Mouse (Mus musculus) urinary bladder, postnatal 36 days (tissue): ENCODE results near the gene Abce1.
A peak's percentile ranks its signal among the peaks of the same experiment; 100 is the strongest.

Experiments
- DNase-seq, 2 experiments: peaks; one replicate each; pipeline ENCODE4 v3.0.0; 2022; ENCODE audit warnings: low spot score in 2 of 2, mixed read lengths in 1 of 2

The Abce1 gene

DNA sequence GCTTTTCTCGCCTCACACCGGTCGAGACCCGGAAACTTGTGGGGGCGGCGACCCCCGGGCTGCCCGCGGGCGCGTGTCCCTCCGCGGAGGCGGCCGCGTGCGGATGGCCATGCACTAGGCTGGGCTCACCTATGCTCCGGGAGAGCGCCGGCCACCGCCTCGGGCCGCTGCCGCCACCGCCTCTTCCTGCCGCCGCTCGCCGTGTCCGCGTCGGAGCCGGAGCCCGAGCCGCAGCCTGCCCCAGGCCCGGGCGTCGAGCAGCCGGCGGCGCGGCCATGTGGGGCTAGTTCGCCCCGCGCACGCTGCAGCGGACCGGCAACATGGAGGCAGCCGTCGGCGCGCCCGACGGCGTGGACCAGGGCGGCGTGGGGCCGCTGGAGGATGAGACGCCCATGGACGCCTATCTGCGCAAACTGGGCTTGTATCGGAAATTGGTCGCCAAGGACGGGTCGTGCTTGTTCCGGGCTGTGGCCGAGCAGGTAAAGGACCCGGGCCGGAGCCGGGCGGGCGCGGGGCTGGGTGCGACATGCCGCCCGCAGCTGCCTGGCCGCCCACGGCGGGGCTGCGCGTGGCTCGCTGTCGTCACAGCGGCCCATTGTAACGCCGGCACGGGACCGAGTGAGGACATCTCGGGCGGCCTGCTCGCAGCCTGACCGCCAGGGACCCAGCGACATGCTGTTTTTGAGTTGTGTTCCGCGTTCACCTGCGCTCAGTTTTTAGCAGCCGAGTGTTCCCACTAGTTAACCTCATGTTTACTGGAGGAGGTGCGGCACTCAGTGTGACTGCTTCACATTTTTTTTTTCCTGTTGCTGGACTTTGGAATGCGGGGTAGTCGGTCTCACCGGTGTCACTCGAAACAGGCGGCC is 71.7 kb downstream of the Abce1 start, which contains the start of gene Otud4:
Gene Otud4, plus strand, starts transcription at position 33 of the 866 bp plus-strand sequence.
- peak; percentile 35 to 37 for DNase-seq

DNA sequence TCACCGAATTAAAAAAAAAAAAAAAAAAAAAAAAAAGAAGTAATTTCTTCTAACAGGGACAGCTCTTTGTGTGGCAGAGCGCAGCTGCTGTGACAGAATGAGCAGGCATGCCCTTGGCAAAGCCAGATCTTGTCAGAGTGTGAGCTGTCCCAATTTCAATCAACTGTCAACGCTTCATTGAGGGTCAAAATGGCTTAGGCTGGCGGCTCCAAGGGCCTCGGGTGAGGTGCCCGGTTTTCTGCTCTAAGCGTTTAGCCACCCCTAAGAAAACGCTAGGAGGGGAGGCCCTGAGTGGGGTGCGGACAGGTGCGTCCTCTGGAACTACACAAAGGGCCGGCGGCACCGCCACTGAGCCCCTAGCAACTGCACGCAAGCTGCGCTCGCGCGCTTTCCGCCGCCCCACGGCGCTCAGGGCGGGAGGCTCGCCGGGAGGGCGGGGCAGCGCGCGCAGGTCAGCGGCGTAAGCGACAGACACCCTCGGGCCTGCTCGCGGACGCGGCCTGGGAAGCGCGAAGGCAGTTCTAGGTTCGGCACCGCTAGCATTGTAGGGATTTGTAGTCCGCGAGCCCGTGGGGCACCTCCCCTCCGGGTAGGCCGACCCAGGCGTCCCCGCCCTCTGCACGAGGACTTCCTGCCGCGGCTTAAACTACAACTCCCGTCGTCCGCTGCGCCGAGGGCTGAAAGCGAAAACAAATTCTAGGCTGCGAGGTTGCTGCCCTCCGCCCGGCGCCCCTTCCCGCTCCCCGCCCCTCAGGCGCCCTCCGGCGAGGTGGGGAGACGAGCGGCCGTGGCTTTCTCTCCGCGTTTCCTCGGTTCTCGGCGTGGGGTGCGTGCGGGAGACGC is 72.6 kb downstream of the Abce1 start:
- peak; percentile 95 to 98 for DNase-seq

DNA sequence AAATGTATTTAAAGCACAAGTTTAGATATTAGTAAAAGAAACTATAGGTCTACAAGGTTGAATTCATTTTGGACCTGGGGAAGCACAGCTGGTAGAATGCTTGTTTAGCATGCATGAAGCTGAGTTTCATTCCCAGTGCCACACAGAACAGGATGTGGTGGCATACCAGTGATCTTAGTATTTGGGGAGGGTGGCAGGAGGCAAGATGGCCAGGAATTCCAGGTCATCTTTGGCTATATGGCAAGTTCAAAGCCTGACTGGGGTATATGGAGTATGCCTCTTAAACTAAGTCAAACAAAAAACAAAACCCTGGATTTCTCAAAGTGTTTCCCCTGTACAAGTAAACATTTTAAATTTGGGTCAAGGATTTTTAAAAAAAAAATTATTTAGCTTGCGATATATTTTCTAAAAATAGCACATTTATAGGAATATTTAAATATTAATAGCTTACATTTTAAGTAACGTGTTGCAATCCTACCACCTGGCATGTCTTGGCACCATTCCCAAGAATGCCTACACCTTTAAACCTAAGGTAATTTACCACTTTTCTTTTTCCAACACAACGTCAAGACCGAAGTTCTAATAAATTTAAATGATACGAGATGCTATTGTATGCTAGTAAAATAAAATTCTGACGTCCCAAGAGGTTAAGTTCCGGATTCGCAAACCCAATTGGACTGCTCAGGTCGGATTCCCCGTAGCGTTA is 73.4 kb downstream of the Abce1 start:
- DNase-seq, result no peak

GRCm38 (mm10) chr8:79637237-79637636 is 74.3 kb downstream of the Abce1 start:
- DNase-seq, result no peak

DNA sequence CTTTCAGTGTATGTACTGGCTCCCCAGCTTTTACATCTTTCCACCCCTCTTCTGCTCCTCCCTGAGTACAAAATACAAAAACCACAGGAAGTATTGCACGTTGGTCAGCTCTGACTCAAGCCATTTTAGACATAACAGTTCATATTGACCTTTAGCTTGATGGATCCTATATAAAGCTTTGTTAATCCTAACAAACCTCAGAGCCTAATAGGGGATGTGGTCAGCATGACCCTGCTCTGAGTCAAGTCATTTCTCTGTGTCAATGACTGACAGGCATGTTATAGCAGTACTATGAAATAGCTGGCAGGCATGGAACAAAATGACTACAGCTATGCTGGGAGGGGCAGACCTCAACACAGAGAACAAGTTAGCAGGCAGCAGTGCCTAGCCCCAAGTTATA is 75.4 kb downstream of the Abce1 start:
- no peak for DNase-seq

GRCm38 (mm10) chr8:79635491-79635890 is 76.0 kb downstream of the Abce1 start:
- DNase-seq, result no peak
